Mouse (Mus musculus) thymus, postnatal 4 days (tissue): ENCODE measurements around the gene Vcl.

Experiments
- DNase-seq: peaks from one replicate; pipeline ENCODE4 v3.0.0; 2021

The Vcl gene

DNA sequence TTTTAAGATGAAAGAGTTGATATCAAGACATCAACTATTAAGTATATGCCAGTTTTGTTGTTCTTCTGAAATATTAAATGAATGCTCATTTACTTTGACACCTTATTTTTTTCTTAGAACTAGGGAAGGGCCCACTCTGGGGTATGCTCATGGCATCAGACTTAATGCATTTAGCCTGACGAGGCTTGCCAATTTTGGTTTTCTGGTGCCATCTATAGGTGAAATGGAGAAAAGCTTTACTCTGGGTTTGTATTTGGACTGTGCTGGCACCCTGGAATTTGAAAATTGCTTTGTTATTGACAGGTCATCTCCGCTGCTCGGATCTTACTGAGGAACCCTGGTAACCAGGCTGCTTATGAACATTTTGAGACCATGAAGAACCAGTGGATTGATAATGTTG is 89.8 kb downstream of the Vcl start:
- no peak for DNase-seq

- DNase-seq: no peak
Observed at GRCm38 (mm10) chr14:21020435-21020834, 91.2 kb downstream of the Vcl start.

DNA sequence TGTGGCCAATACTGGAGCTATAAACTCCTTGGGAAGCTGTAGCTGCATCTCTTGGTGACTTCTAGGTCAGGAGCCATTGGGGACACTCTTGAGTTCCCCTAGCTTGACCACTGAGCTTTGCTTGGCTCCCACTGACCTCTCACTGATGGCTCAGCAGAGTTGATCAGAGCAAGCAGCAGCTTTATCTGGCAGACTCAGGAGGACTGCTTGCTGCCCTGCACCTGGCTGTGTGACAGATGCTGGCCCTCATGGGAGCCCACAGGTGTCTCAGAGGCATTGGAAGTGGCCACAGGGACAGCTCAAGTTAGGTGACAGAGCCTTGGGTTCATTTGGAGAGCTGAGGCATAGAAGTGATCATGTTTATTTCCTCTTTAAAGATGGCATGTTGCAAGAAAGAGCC is 98.3 kb downstream of the Vcl start:
- DNase-seq: no peak

DNA sequence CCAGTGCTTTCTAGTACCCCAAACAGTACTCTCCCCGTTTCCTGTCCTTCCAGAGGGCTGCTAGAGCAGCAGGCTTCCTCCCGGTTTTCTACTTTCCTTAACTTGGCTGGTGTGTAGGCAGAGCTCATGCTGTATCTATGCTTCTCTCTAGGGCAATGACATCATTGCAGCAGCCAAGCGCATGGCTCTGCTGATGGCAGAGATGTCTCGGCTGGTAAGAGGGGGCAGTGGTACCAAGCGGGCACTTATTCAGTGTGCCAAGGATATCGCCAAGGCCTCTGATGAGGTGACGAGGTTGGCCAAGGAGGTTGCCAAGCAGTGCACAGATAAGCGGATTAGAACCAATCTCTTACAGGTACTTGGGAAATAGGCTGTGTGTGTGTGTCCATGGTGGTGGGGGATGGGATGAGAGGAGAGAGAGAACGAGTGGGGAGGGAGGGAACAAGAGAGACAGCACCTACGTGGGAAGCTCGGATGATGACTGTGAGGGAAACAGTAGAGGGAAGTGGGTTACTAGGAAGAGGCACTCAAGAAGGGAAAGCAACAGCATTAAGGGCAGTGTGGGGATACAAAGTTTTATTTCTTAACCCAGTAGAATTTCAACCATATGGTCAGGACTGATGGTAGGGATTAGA is 99.9 kb downstream of the Vcl start:
- no peak for DNase-seq

- DNase-seq: peak; percentile 17
Observed at GRCm38 (mm10) chr14:21031783-21032511, 102.7 kb downstream of the Vcl start.

DNA sequence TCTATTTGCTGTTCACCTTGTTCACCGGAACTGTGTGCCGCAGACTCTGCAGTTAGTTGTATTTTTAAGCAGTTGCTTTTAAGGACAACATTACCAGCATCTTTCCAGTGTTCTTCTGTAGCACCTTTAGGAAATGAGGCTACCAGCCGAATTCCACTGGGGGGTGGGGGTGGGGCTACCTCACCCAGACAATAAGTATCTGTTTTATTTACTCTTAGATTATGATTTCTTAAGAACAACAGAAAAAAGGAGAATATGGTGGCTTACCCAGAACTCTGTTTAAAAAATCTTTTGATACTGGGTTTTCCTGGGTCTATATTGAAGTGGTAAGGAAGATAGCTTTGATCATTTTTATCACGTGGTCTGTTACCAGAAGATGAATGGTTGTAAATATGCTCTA is 105.1 kb downstream of the Vcl start:
- no peak for DNase-seq

GRCm38 (mm10) chr14:21034791-21035190 is 105.6 kb downstream of the Vcl start:
- no peak for DNase-seq

GRCm38 (mm10) chr14:21039077-21039476 is 109.9 kb downstream of the Vcl start:
- no peak for DNase-seq

- DNase-seq: no peak
Observed at GRCm38 (mm10) chr14:21039623-21040022, 110.4 kb downstream of the Vcl start.

DNA sequence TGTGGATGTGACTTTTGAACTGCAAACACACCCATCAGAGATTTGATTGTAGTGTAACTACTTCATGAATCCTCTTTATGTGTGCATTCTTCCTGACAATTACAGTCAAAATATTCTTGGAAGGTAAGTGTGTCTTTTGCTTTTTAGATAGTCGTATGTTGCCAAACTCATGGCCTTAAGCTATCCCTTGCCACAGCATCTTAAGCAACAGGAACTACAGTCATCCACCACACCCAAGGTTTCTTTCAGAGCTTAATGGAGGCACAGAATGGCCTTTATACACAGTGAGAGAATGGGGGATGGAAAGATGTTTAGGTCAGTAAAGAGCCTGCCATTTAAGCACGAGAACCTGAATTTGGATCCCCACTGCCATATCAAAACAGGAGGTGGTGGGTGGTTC is 118.6 kb downstream of the Vcl start:
- no peak for DNase-seq

DNA sequence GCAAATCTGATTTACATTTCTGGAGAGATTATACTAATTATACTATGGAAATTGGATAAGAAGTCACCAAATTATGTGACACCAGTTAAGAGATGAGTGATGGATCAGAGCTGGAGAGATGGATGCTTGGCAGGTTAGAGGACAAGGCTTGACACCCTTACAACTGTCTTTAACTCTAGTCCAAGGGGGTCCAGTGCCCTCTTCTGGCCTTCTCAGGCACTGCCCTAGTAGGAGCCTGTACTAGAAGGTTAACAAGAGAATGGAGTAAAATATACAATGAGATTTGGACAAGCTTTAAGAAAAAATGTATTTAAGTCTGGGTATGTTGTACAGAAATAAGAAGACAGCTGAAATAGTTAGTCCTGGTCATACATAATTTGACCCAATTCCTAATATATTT is 119.7 kb downstream of the Vcl start:
- DNase-seq: peak; percentile 72

DNA sequence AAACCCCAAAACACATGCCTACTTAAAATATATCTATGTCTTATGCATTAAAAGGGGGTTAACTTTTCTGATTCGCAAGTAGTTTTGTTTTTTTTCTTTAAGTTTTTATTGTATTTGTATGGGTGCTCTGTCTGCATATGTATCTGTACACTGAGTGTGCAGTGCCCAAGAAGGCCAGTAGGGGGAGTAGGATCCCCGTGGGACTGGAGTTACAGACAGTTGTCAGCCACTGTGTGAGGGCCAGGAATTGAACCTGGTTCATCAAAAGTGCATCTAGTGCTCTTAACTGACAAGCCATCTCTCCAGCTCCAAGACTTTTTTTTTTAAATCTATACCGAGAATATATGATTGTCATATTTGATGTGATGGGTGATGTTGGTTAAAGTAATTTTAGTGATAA is 121.5 kb downstream of the Vcl start:
- peak; percentile 68 for DNase-seq

DNA sequence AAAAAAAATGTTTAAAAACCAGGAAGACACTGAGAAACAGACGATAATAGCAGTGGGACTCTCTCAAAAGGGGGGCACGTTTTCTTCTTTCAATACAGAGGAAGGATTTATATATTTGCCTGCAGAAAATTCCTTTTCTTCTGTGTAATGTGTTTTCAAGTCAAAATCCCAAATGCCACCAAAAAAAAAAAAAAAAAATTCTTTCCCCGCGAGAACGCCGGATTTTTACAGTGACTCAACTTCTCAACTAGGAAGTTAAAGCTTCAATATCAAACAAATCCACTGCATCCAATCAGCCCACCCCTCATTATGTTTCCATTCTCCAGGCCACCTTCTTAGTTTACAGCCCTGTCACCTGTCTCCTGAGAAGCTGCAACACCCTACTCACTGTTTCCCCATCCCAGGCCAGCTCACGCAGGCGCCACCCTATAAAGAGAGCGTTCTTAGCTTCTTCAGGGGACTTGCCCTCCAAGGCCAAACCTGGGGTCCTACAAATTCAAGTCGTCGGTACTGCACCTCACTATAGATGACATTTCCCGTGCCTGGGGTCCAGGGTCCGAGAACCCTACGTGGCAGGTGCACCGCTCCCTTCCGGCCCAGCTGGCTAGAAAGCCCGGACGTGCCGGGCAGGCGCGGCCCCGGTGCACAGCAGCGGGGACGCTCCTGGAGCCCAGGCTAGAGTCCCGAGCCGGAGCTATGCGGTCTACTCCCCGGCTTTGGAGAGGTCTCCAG is 122.3 kb downstream of the Vcl start:
- DNase-seq: no peak

- peak; percentile 97 for DNase-seq
Observed at GRCm38 (mm10) chr14:21052112-21052780, 123.0 kb downstream of the Vcl start, which contains the start of the genes Ap3m1 and Adk. Ap3m1 (minus strand) TSS chr14:21052508. Adk (plus strand) TSS chr14:21052574.

DNA sequence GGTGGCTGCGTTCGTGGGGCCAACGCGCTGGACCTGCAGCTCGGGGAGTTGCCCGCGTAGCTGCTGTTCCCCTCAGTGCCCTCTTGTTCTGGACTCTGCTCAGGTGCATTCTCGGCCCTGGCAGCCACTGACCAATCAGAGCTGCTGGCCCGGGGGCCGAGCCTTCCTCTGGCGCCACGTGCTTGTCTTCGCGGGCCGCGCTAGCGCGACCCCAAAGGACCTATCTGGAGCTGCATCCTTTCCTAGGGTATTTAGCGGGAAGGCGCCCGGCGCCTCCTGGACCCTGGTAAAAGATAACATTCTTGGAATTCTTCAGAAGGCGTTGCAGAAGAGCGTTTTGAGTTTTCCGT is 123.6 kb downstream of the Vcl start:
- peak; percentile 68 for DNase-seq

DNA sequence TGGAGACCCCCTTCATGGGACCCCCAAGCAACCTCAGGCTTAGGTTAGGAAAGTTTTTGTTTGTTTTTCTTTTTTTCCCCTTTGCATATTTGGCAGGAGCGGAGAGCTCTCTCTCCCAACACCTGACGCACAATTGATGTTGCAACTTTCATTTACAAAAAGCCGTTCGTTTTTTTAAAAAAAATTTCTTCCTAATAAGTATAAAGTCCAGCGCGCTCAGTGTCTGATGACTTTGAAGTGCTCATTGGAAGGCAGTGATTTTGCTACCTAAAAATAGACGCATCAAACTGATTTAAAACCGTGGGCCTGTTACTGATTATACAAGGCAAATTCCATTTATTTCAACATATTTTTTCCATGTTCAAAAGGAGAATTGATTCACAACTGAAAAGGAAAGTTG is 124.0 kb downstream of the Vcl start:
- no peak for DNase-seq

- DNase-seq: peak; percentile 15
Observed at GRCm38 (mm10) chr14:21053586-21053985, 124.4 kb downstream of the Vcl start.

DNA sequence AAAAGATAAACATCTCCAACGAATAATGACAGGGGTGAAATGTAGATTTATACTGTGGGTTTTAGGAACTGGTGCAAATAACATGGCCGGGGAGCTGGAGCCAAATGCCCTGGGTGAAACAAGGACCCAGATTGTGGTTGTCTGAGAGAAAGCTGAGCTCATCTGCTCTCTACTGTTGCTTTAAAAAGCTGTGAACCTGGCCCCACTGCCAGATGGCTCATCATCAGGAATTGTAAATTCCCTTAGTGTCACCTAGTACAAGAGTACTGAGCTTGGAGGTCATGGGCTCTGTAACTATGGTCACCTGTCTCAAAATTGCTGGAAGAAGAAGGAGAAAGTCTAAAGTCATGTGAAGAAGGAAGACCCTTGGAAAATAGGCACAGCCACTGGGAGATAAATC is 129.8 kb downstream of the Vcl start:
- DNase-seq: no peak

DNA sequence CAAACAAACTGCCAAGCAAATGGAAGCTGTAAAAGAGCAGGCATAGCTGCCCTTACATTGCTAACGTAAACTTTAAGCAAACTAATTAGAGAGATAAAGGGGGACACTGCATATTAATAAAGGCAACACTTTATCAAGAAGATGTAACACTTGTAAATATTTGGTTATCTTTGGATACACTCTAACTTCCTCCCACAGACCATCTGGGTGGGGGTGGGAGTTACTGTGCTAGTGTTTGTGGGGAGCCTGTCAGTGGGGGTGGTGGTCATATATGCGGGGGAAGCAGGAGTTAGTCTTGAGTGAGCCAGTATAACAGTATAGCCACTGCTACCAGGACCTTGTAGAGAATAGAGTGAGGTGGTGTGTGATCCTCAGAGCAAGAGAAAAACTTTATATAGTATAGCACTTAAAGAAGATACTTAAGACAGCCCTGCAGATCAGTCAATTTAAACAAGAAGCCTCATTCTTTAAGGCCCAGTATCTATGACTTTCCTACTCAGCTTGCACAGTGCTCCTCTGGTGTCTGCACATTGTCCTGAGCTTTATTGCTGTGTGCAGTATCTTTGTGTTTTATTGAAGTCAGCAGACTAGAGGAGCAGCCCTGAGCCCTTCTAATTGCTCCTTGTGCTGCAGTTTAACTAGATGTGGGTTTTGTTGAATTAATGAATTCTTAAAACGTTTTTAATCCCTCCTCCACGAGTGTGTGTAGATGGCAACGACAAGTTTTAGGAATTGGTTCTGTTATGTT is 133.7 kb downstream of the Vcl start:
- no peak for DNase-seq

- no peak for DNase-seq
Observed at GRCm38 (mm10) chr14:21064321-21064720, 135.1 kb downstream of the Vcl start.

DNA sequence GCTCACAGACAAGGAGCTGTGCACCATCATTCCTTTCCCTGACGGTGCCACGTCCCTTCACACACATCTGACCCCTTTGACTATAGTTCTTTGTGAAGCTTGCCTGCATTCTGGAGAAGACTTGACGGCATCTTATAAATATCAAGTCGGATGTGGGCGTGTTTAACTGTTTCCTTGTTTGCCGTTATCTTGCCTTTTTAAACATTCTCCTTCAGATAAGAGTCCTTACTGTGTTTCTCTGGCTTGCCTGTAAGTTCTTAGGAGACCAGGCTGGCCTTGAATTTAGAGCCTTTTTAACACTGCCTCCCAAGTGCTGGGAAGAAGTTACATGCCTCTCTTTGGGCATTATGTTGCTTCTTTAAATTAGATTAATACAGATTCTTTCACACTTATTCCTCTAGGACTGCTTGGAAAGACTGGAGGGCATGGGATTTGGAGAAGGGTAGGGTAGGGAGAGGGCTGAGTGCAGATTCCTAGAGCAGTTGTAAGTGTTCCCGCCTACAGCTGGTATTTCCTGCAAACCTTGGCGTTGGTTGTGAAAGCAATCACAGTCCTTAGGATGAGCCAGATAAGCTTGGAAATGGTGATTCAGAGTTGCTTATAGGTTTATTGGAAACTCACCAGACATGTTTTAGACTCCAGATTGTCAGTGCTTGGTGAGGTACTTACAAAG is 136.4 kb downstream of the Vcl start:
- DNase-seq: no peak

DNA sequence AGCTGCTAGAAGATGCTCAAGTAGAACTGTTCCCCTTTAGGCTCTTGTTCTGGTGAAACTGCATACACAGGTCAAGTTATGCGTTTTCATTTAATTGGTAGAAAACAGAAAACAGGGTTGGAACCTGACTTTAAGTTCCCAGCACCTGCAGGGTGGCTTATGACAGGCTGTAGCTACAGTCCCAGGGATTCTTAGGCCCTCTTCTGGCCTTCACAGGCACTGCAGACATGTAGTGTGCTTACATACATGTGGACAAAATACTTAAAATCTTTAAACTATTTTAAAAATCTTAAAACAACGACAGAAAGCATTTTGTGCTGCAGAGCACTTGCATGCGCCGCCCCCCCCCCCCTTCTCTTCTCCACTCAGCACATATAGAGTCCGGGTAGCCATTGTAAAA is 140.4 kb downstream of the Vcl start:
- DNase-seq: peak; percentile 49
